Mouse (Mus musculus) heart, adult 2 months (tissue): ENCODE data around the gene Pcgf2. TPM values are rescaled to one million over a fixed set of nuclear protein-coding genes. Genes with fewer than 3 reads are reported as not detected.

Source experiments
- DNase-seq, 2 experiments: peaks; one replicate each; pipeline ENCODE4 v3.0.0; 2021
- H3K27ac ChIP-seq: fragments of 200-600 bp; 2 replicates; pipeline ENCODE4 v1.8.1; 2022
- H3K27me3 ChIP-seq: fragments of 200-500 bp; 2 replicates; pipeline ENCODE4 v1.6.1; 2012; ENCODE audit warnings: mild to moderate bottlenecking, low read length, inconsistent platforms, mixed read lengths; ENCODE audit not compliant: control insufficient read depth, insufficient read depth
- H3K36me3 ChIP-seq: fragments of 200-500 bp; 2 replicates; pipeline ENCODE4 v1.6.1; 2012; ENCODE audit warnings: low read length, inconsistent platforms; ENCODE audit not compliant: control insufficient read depth, insufficient read depth
- H3K4me1 ChIP-seq: fragments of 200-500 bp; 2 replicates; pipeline ENCODE4 v1.6.1; 2011; ENCODE audit warnings: low read length; ENCODE audit not compliant: control insufficient read depth, insufficient read depth
- H3K4me3 ChIP-seq: fragments of 200-600 bp; 2 replicates; pipeline ENCODE4 v1.8.1; 2022
- H3K79me2 ChIP-seq: fragments of 200-500 bp; replicated peaks from 2 replicates; pipeline ENCODE4 v1.6.1; 2012; ENCODE audit warnings: mild to moderate bottlenecking, inconsistent platforms, low read length, moderate library complexity, mixed read lengths; ENCODE audit not compliant: control insufficient read depth, insufficient read depth
- H3K9ac ChIP-seq: fragments of 200-500 bp; 2 replicates; pipeline ENCODE4 v1.6.1; 2012; ENCODE audit warnings: low read depth, mild to moderate bottlenecking, control low read depth, inconsistent platforms, low read length, mixed read lengths
- CTCF ChIP-seq: fragments of 200-600 bp; IDR thresholded peaks from 2 replicates; pipeline ENCODE4 v1.8.1; 2022; ENCODE audit warnings: antibody characterized with exemption, mild to moderate bottlenecking, moderate library complexity
- EP300 ChIP-seq: fragments of 200-500 bp; IDR thresholded peaks from 2 replicates; pipeline ENCODE4 v1.6.1; 2011; ENCODE audit warnings: low read depth, low read length, control low read depth; ENCODE audit not compliant: insufficient read depth
- POLR2A ChIP-seq: fragments of 200-500 bp; IDR thresholded peaks from 2 replicates; pipeline ENCODE4 v1.6.1; 2011; ENCODE audit warnings: mild to moderate bottlenecking, low read depth, low read length, control low read depth; ENCODE audit not compliant: insufficient read depth
- WGBS: fragments of 180-500 bp; shearing (Covaris S2); methylation state at CpG from one replicate; pipeline ENCODE4 v1.1.7; 2018; 5-methylcytosine and 5-hydroxymethylcytosine counted together
- intact Hi-C: fragments of 180-260 bp; cut with DNase I; formaldehyde crosslinking; loops from one replicate; pipeline ENCODE4 v1.15.1; 2025
- long read RNA-seq: library from polyadenylated mRNA; stranded (forward); transcript quantifications from one replicate; pipeline ENCODE4 v2.0.0, GENCODE M21; 2021
- polyA plus RNA-seq: library from polyadenylated mRNA; depleted of rRNA; stranded (reverse); fragments of >200 nt; gene quantifications from 2 replicates; pipeline ENCODE4 v1.2.3, GENCODE M21; 2012; rRNA removed
- total RNA-seq, 2 experiments: library from RNA; stranded (reverse); gene quantifications; 2 replicates each; pipeline ENCODE4 v1.2.3; 2021

Pcgf2 gene
- total RNA-seq (1 to 10 TPM; 4.1 to 5.6 TPM), polyA plus RNA-seq (9.5 and 17.8 TPM in 2 replicates)
- long read RNA-seq, partial matches to known transcripts: 0 of 1 reads
- long read RNA-seq, other reads (novel, unspliced or antisense): 1 of 1 reads

DNA sequence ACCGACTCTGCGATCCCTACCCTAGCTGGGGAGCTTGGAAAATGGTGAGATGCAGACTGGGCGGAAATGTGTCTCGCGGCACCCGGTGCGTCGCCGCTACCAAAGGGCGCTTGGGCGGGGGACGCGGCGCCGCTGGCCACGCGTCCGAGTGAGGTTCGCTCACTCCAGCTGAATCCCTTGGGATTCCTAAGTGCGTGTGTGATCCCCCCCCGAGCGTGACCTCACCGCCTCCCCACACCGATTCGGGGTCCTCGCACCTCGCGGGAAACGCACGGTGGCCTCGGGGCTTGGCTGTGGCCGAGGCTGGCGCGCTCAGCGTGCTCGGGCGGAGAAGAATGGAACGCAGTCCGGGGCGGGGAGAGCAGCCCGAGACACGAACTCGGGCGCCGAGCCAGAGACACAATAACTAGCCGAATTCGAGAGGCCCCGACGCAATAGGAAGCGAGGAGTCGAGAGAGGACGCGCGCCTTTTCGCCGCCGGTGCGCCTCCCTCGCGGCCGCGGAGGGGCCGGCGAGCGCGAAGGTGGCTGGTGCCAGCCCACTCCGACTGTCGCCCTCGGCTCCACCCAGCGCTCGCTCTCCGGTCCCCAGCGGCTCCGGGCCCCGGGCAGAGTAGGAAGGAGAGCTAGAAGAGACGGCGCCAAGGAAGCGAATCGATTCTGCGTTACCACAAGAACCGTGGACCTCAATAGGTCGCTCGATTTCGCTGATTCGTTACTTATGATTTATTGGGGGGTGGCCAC lies at the start of gene Pcgf2:
TSS of gene Pcgf2 (minus strand) at position 495 of the 743 bp plus-strand sequence.
- WGBS: under 1% methylated on average over 85 of the region's 85 CpGs
- Histone ChIP-seq H3K4me1 (peaks cover 7% of the 10 kb centered on the region), H3K4me3 (peak within 1 kb of the TSS; percentile 74), H3K36me3 (no peaks in the 10 kb centered on the region), H3K27me3 (no peaks in the 10 kb centered on the region), H3K9ac (peak within 1 kb of the TSS; percentile 81), H3K79me2 (no peaks in the 10 kb centered on the region; the same call in 1 of the 2 replicates), H3K27ac (peak within 1 kb of the TSS; percentile 95)
- TF ChIP-seq CTCF (no peak), EP300 (no peak), POLR2A (peak; percentile 48; the same call in 1 of the 2 replicates)
- DNase-seq: peak; percentile 86 to 88
- intact Hi-C loops: loop anchor here (5.0 to 10.0 kb wide), 3 partner anchors 168 to 515 kb away; partner anchors contain the start of genes Fbxo47 and Kpnb1

- Histone ChIP-seq H3K4me1 (peaks cover under 1% of the 10 kb centered on the region), H3K36me3 (no peaks in the 10 kb centered on the region), H3K27ac (no peak overlapping the region), H3K4me3 (no peak overlapping the region), H3K79me2 (no peaks in the 10 kb centered on the region), H3K9ac (no peak overlapping the region), H3K27me3 (no peaks in the 10 kb centered on the region)
- no peak for TF ChIP-seq EP300
- TF ChIP-seq CTCF: no peak
- no peak for TF ChIP-seq POLR2A
- DNase-seq: no peak
- 72% methylated on average over 5 of the region's 5 CpGs for WGBS
- intact Hi-C loops: loop anchor here (5.0 kb wide), 1 partner anchor 134 kb away; the partner anchor contains the start of gene Fbxo47
Observed at GRCm38 (mm10) chr11:97748496-97748895, 48.2 kb upstream of the Pcgf2 start.

DNA sequence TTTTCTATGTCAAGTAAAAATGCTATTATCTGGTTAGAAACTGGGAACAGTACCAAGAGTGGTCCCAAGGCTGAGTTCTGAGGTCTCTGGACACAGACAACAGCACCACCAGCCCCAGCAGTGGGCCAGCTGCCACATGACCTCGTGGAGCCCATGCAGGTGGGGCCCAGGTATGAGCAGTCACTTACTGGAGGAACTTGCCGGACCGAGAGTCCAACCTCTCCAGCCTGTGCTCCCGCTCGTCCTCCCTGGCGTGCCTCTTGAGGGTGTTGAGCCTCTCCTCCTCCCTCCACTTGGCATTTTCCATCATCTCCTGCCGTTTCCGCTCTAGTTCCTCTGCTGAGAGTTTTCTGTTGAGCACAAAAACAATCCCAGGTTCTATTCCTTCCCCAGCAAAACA lies 47.5 kb upstream of the Pcgf2 start:
- DNase-seq: no peak
- intact Hi-C loops: loop anchor here (2.0 to 5.0 kb wide), 2 partner anchors 33 to 135 kb away; partner anchors contain the start of gene Fbxo47
- Histone ChIP-seq H3K9ac (no peak overlapping the region), H3K79me2 (no peaks in the 10 kb centered on the region), H3K27me3 (no peaks in the 10 kb centered on the region), H3K27ac (no peak overlapping the region), H3K4me1 (peaks cover 2% of the 10 kb centered on the region), H3K4me3 (no peak overlapping the region), H3K36me3 (no peaks in the 10 kb centered on the region)
- TF ChIP-seq POLR2A (no peak), EP300 (no peak), CTCF (no peak)
- WGBS: 80% methylated on average over 8 of the region's 8 CpGs

DNA sequence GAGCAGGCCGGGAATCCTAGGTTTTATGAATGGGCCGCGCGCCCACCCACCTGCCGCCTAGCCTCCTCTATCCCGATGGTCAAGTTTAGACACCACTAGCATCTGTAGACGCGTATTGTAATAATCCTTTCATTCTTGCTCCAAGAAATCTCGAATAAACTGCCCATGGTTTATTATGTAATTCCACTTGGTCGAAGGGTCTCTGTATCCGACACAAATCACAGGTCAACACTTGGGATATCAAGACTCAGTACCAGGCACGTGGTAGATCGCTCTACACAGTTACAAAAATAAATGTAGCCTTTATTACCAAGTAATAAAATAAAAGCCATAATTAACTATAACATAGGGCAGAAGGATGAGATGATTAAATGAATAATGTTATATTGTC lies 45.0 kb upstream of the Pcgf2 start:
- no peaks in the 10 kb centered on the region for H3K36me3 ChIP-seq

GRCm38 (mm10) chr11:97744718-97745330 lies 44.5 kb upstream of the Pcgf2 start:
- peaks cover 3% of the 10 kb centered on the region; the same call in 1 of the 2 replicates for H3K79me2 ChIP-seq
- H3K27ac ChIP-seq: peak overlapping the region; percentile 95
- DNase-seq: peak; percentile 98 to 99
- intact Hi-C loops: loop anchor here (1.0 to 5.0 kb wide), 3 partner anchors 21 to 137 kb away; partner anchors contain the start of genes Cwc25, Fbxo47 and Psmb3
- peak overlapping the region; percentile 97 for H3K4me3 ChIP-seq
- H3K36me3 ChIP-seq: no peaks in the 10 kb centered on the region
- H3K9ac ChIP-seq: peak overlapping the region; percentile 90
- no peak for TF ChIP-seq CTCF
- TF ChIP-seq POLR2A: peak; percentile 18; the same call in 1 of the 2 replicates
- peak; percentile 77; the same call in 1 of the 2 replicates for TF ChIP-seq EP300
- H3K27me3 ChIP-seq: no peaks in the 10 kb centered on the region
- peaks cover 6% of the 10 kb centered on the region for H3K4me1 ChIP-seq
- 2% methylated on average over 54 of the region's 57 CpGs for WGBS

More for the DNA sequence above, 45.0 kb upstream of the Pcgf2 start:
- peak overlapping the region; percentile 4; the same call in 1 of the 2 replicates for H3K27ac ChIP-seq
- peak overlapping the region; percentile 82 for H3K4me3 ChIP-seq
- H3K9ac ChIP-seq: no peak overlapping the region
- no peak for DNase-seq
- no peak for TF ChIP-seq EP300
- no peak for TF ChIP-seq POLR2A
- no peak for TF ChIP-seq CTCF
- 8% methylated on average over 13 of the region's 13 CpGs for WGBS
- intact Hi-C loops: loop anchor here (1.0 to 5.0 kb wide), 3 partner anchors 21 to 137 kb away; partner anchors contain the start of genes Cwc25, Fbxo47 and Psmb3
- peaks cover 2% of the 10 kb centered on the region for H3K4me1 ChIP-seq
- H3K27me3 ChIP-seq: no peaks in the 10 kb centered on the region
- H3K79me2 ChIP-seq: peaks cover 3% of the 10 kb centered on the region; the same call in 1 of the 2 replicates
